Mouse (Mus musculus) CH12.LX (cell line): Measurements from ENCODE around the gene Pphln1. TPM values are rescaled to one million over a fixed set of nuclear protein-coding genes. Genes with fewer than 3 reads are reported as not detected.

ENCODE experiments used
- DNase-seq: peaks from one replicate; pipeline ENCODE4 v3.0.0-alpha.2; 2013; ENCODE audit errors: extremely low read depth
- H3K27ac ChIP-seq: 2 replicates; pipeline ENCODE4 v1.5.1; 2012; ENCODE audit warnings: low read depth, mild to moderate bottlenecking, control low read depth, moderate library complexity; ENCODE audit not compliant: insufficient read depth
- H3K27me3 ChIP-seq: replicated peaks from 2 replicates; pipeline ENCODE3; 2012; ENCODE audit warnings: inconsistent platforms
- H3K36me3 ChIP-seq, 2 experiments: replicated peaks in 1 of 2; 2 replicates each; pipeline versions ENCODE3 to v1.6.1; 2012; ENCODE audit warnings: inconsistent platforms in 1 of 2, low read length in 1 of 2, mild to moderate bottlenecking in 1 of 2, mixed read lengths in 1 of 2, moderate library complexity in 1 of 2; ENCODE audit not compliant: control insufficient read depth in 1 of 2, insufficient read depth in 1 of 2
- H3K4me1 ChIP-seq, 2 experiments: 2 replicates each; pipeline ENCODE4 v1.6.1; 2012; ENCODE audit warnings: inconsistent platforms in 1 of 2, moderate library complexity in 1 of 2; ENCODE audit not compliant: insufficient read depth in 2 of 2, control insufficient read depth in 1 of 2
- H3K4me2 ChIP-seq: 2 replicates; pipeline ENCODE4 v1.6.1; 2012; ENCODE audit warnings: low read depth, mild to moderate bottlenecking, control low read depth; ENCODE audit not compliant: poor library complexity, insufficient read depth, severe bottlenecking
- H3K4me3 ChIP-seq, 3 experiments: fragments of 150-350 bp in 1 of 3; sonication (generic) in 1 of 3; replicated peaks in 1 of 3; 2 replicates each; pipeline versions ENCODE3 to v1.5.1; 2011 to 2012; ENCODE audit warnings: low read depth in 2 of 3, low read length in 2 of 3, mild to moderate bottlenecking in 2 of 3, moderate library complexity in 2 of 3, control low read depth in 1 of 3, improper control_type of control experiment in 1 of 3, inconsistent platforms in 1 of 3, mixed read lengths in 1 of 3; ENCODE audit not compliant: poor library complexity in 1 of 3
- H3K79me2 ChIP-seq: replicated peaks from 2 replicates; pipeline ENCODE4 v1.6.1; 2012; ENCODE audit warnings: mild to moderate bottlenecking, moderate library complexity; ENCODE audit not compliant: control insufficient read depth, poor library complexity, insufficient read depth, severe bottlenecking; ENCODE audit errors: extremely low read depth
- H3K9ac ChIP-seq: 2 replicates; pipeline ENCODE4 v1.6.1; 2012; ENCODE audit warnings: low read depth, mild to moderate bottlenecking, control low read depth, moderate library complexity; ENCODE audit not compliant: insufficient read depth
- H3K9me3 ChIP-seq: replicated peaks from 2 replicates; pipeline ENCODE3; 2012; ENCODE audit warnings: low read length, inconsistent platforms, mixed read lengths
- BHLHE40 ChIP-seq: IDR thresholded peaks from 2 replicates; pipeline ENCODE4 v1.6.1; 2011; ENCODE audit warnings: mild to moderate bottlenecking, low read depth, low read length, improper control_type of control experiment
- CHD1 ChIP-seq: IDR thresholded peaks from 2 replicates; pipeline ENCODE4 v1.6.1; 2012; ENCODE audit warnings: low read depth, low read length, improper control_type of control experiment, inconsistent platforms
- CHD2 ChIP-seq: IDR thresholded peaks from 2 replicates; pipeline ENCODE4 v1.6.1; 2011; ENCODE audit warnings: low read length, improper control_type of control experiment
- CTCF ChIP-seq, 2 experiments: IDR thresholded peaks in 1 of 2; conservative IDR thresholded peaks in 1 of 2; 2 replicates each; pipeline ENCODE4 v1.5.1; 2011 to 2012; ENCODE audit warnings: low read depth in 2 of 2, low read length in 2 of 2, improper control_type of control experiment in 1 of 2, inconsistent platforms in 1 of 2, mild to moderate bottlenecking in 1 of 2, moderate library complexity in 1 of 2
- E2F4 ChIP-seq: IDR thresholded peaks from 2 replicates; pipeline ENCODE4 v1.6.1; 2011; ENCODE audit warnings: low read depth, low read length, improper control_type of control experiment; ENCODE audit not compliant: insufficient replicate concordance
- ELF1 ChIP-seq: IDR thresholded peaks from 2 replicates; pipeline ENCODE4 v1.6.1; 2014; ENCODE audit warnings: low read depth, mild to moderate bottlenecking, inconsistent platforms, low read length, improper control_type of control experiment
- EP300 ChIP-seq: IDR thresholded peaks from 2 replicates; pipeline ENCODE4 v1.6.1; 2011; ENCODE audit warnings: low read length, improper control_type of control experiment
- ETS1 ChIP-seq: conservative IDR thresholded peaks from 2 replicates; pipeline ENCODE4 v1.6.1; 2012; ENCODE audit warnings: low read depth, mild to moderate bottlenecking, inconsistent platforms, low read length, improper control_type of control experiment, moderate library complexity
- GABPA ChIP-seq: IDR thresholded peaks from 2 replicates; pipeline ENCODE4 v1.6.1; 2012; ENCODE audit warnings: low read depth, low read length, improper control_type of control experiment, inconsistent platforms; ENCODE audit not compliant: insufficient replicate concordance
- HCFC1 ChIP-seq: IDR thresholded peaks from 2 replicates; pipeline ENCODE4 v1.6.1; 2012; ENCODE audit warnings: low read depth, mild to moderate bottlenecking, inconsistent platforms, low read length, improper control_type of control experiment
- IRF4 ChIP-seq: IDR thresholded peaks from 2 replicates; pipeline ENCODE4 v1.6.1; 2014; ENCODE audit warnings: low read depth, mild to moderate bottlenecking, inconsistent platforms, low read length, improper control_type of control experiment
- JUN ChIP-seq: IDR thresholded peaks from 2 replicates; pipeline ENCODE4 v1.6.1; 2011; ENCODE audit warnings: low read depth, mild to moderate bottlenecking, low read length, improper control_type of control experiment, moderate library complexity; ENCODE audit not compliant: insufficient read depth
- JUND ChIP-seq: conservative IDR thresholded peaks from 2 replicates; pipeline ENCODE4 v1.6.1; 2011; ENCODE audit warnings: low read depth, low read length, improper control_type of control experiment
- KAT2A ChIP-seq: IDR thresholded peaks from 2 replicates; pipeline ENCODE4 v1.6.1; 2012; ENCODE audit warnings: low read length, improper control_type of control experiment, inconsistent platforms; ENCODE audit not compliant: insufficient replicate concordance
- MAFK ChIP-seq: IDR thresholded peaks from 2 replicates; pipeline ENCODE4 v1.6.1; 2011; ENCODE audit warnings: low read length, improper control_type of control experiment; ENCODE audit not compliant: insufficient replicate concordance
- MAX ChIP-seq: IDR thresholded peaks from 2 replicates; pipeline ENCODE4 v1.6.1; 2011; ENCODE audit warnings: low read length, improper control_type of control experiment
- MAZ ChIP-seq: IDR thresholded peaks from 2 replicates; pipeline ENCODE4 v1.6.1; 2012; ENCODE audit warnings: low read depth, mild to moderate bottlenecking, inconsistent platforms, low read length, improper control_type of control experiment, moderate library complexity
- MEF2A ChIP-seq: IDR thresholded peaks from 2 replicates; pipeline ENCODE4 v1.6.1; 2014; ENCODE audit warnings: low read depth, mild to moderate bottlenecking, inconsistent platforms, low read length, improper control_type of control experiment, borderline replicate concordance
- MXI1 ChIP-seq: IDR thresholded peaks from 2 replicates; pipeline ENCODE4 v1.6.1; 2011; ENCODE audit warnings: mild to moderate bottlenecking, low read depth, low read length, improper control_type of control experiment
- MYC ChIP-seq: IDR thresholded peaks from 2 replicates; pipeline ENCODE4 v1.6.1; 2011; ENCODE audit warnings: low read depth, mild to moderate bottlenecking, improper control_type of control experiment, low read length
- NELFE ChIP-seq: IDR thresholded peaks from 2 replicates; pipeline ENCODE4 v1.6.1; 2011; ENCODE audit warnings: low read depth, low read length, improper control_type of control experiment
- NRF1 ChIP-seq: IDR thresholded peaks from 2 replicates; pipeline ENCODE4 v1.6.1; 2014; ENCODE audit warnings: low read depth, mild to moderate bottlenecking, inconsistent platforms, low read length, improper control_type of control experiment, moderate library complexity
- PAX5 ChIP-seq: IDR thresholded peaks from 2 replicates; pipeline ENCODE4 v1.6.1; 2012; ENCODE audit warnings: low read length, inconsistent platforms, mixed read lengths
- POLR2A ChIP-seq: IDR thresholded peaks from 2 replicates; pipeline ENCODE4 v1.6.1; 2011; ENCODE audit warnings: low read depth, mild to moderate bottlenecking, improper control_type of control experiment, low read length
- POLR2AphosphoS2 ChIP-seq: IDR thresholded peaks from 2 replicates; pipeline ENCODE4 v1.6.1; 2011; ENCODE audit warnings: low read depth, low read length, improper control_type of control experiment
- RAD21 ChIP-seq: IDR thresholded peaks from 2 replicates; pipeline ENCODE4 v1.6.1; 2011; ENCODE audit warnings: low read depth, mild to moderate bottlenecking, low read length, improper control_type of control experiment, moderate library complexity
- RCOR1 ChIP-seq: conservative IDR thresholded peaks from 2 replicates; pipeline ENCODE4 v1.6.1; 2012; ENCODE audit warnings: low read depth, mild to moderate bottlenecking, inconsistent platforms, low read length, improper control_type of control experiment
- SIN3A ChIP-seq: IDR thresholded peaks from 2 replicates; pipeline ENCODE4 v1.6.1; 2012; ENCODE audit warnings: low read length, improper control_type of control experiment, inconsistent platforms
- SMC3 ChIP-seq: IDR thresholded peaks from 2 replicates; pipeline ENCODE4 v1.6.1; 2011; ENCODE audit warnings: low read depth, low read length, improper control_type of control experiment
- TBP ChIP-seq: conservative IDR thresholded peaks from 2 replicates; pipeline ENCODE4 v1.6.1; 2011; ENCODE audit warnings: low read depth, low read length, improper control_type of control experiment
- TCF12 ChIP-seq: IDR thresholded peaks from 2 replicates; pipeline ENCODE4 v1.6.1; 2014; ENCODE audit warnings: low read depth, mild to moderate bottlenecking, inconsistent platforms, low read length, improper control_type of control experiment
- UBTF ChIP-seq: IDR thresholded peaks from 2 replicates; pipeline ENCODE4 v1.6.1; 2012; ENCODE audit warnings: low read depth, mild to moderate bottlenecking, inconsistent platforms, low read length, improper control_type of control experiment, moderate library complexity
- USF1 ChIP-seq: IDR thresholded peaks from 2 replicates; pipeline ENCODE4 v1.6.1; 2014; ENCODE audit warnings: low read depth, mild to moderate bottlenecking, inconsistent platforms, low read length, improper control_type of control experiment
- USF2 ChIP-seq: conservative IDR thresholded peaks from 2 replicates; pipeline ENCODE4 v1.6.1; 2011; ENCODE audit warnings: low read depth, low read length, improper control_type of control experiment
- ZC3H11A ChIP-seq: IDR thresholded peaks from 2 replicates; pipeline ENCODE4 v1.6.1; 2012; ENCODE audit warnings: low read depth, mild to moderate bottlenecking, inconsistent platforms, low read length, improper control_type of control experiment
- ZKSCAN1 ChIP-seq: IDR thresholded peaks from 2 replicates; pipeline ENCODE4 v1.6.1; 2012; ENCODE audit warnings: low read depth, inconsistent platforms, low read length, improper control_type of control experiment, borderline replicate concordance
- ZMIZ1 ChIP-seq: IDR thresholded peaks from 2 replicates; pipeline ENCODE4 v1.6.1; 2012; ENCODE audit warnings: low read depth, mild to moderate bottlenecking, inconsistent platforms, low read length, improper control_type of control experiment
- ZNF384 ChIP-seq: IDR thresholded peaks from 2 replicates; pipeline ENCODE4 v1.6.1; 2012; ENCODE audit warnings: low read depth, low read length, improper control_type of control experiment, inconsistent platforms
- dilution Hi-C: fragments of 300-500 bp; cut with MboI; formaldehyde crosslinking; loops from 2 replicates; pipeline ENCODE4 v1.14.3; 2020; ENCODE audit warnings: low sequenced_read_pairs; ENCODE audit not compliant: extremely low pct_unique_long_range_greater_than_20kb, extremely low pct_ligation_motif_present
- in situ Hi-C: fragments of 300-500 bp; cut with MboI; formaldehyde crosslinking; loops from 3 replicates; pipeline ENCODE4 v1.14.3; 2019; ENCODE audit warnings: low sequenced_read_pairs, low pct_ligation_motif_present, low pct_unique_long_range_greater_than_20kb, mixed read lengths
- polyA plus RNA-seq: library from polyadenylated mRNA; unstranded; fragments of >175 nt; gene quantifications from 2 replicates; pipeline ENCODE4 v1.2.1, GENCODE M21; 2012; ENCODE audit warnings: low read depth; ENCODE audit not compliant: insufficient read length
- total RNA-seq, 2 experiments: library from RNA; depleted of rRNA; stranded (reverse); fragments of 300-350 nt in 1 of 2; fragments of >200 nt in 1 of 2; gene quantifications; 2 replicates each; pipeline ENCODE4 v1.2.3; 2012 to 2014

Pphln1 gene
- total RNA-seq (2012; rRNA removed) = 22.9 and 27.9 TPM in 2 replicates
- total RNA-seq (2014; rRNA removed) = 63.9 and 69.0 TPM in 2 replicates
- polyA plus RNA-seq = 59.3 and 59.9 TPM in 2 replicates

DNA sequence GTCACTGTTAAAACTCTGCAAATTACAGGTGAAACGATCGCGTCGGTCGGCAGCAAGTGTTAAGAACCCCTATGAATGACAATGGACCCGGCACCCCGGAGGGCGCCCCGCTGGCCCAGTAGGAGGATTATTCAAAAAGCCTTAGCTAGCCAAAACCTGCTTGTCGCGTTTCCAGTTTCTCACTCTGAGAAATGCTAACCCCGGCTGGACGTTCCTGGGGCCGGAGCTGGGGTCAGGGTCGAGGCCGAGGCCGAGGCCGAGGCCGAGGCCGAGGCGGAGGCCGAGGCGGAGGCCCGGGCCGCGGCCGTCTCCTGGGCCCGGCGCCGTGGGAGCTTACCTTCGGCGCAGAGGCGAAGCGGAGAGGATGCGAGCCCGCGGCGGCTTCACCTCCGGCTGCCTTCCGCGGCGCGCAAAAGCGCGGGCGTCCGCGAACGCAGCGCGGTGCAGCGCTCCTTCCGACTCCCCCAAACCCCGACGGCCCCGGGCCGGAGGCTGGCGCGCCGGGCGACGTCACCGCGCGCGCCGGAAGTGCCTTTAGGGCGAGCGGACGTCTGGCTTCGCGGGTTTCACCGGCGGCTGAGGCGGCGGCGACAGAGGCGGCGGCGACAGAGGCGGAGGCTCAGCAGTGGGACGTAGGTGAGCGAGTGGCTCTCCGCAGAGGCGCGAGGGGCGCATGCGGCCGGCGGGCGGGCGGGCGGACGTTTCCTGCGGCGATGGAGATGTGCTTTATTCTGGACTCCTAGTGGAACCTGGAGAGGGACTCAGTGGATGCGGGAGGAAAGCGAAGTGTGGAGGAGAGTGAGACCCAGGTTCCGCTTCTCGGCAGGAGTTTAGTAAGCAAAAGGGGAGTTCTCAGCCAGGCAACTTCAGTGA lies at the start of gene Pphln1, which contains the start of gene Zcrb1:
Gene Pphln1, plus strand, starts transcription at position 525 of the 873 bp plus-strand sequence.
Gene Zcrb1, minus strand, starts transcription at position 509 of the 873 bp plus-strand sequence.
- DNase-seq = peak; percentile 71
- Histone ChIP-seq H3K4me3 (peak within 1 kb of the TSS; percentile 79 to 98 (median 94)), H3K27ac (peak within 1 kb of the TSS; percentile 73), H3K9me3 (no peaks in the 10 kb centered on the region), H3K4me1 (peaks cover 0 to 40% of the 10 kb centered on the region in 2 experiments; a peak in 2 of 4 replicates), H3K27me3 (no peaks in the 10 kb centered on the region), H3K9ac (peak within 1 kb of the TSS; percentile 98), H3K4me2 (peak within 1 kb of the TSS; percentile 97), H3K36me3 (peaks cover 15 to 39% of the 10 kb centered on the region in 2 experiments), H3K79me2 (peaks cover 63% of the 10 kb centered on the region)
- dilution Hi-C loops (no loop called here), in situ Hi-C loops (no loop called here)
- TF ChIP-seq CHD1 (no peak), E2F4 (no peak), SIN3A (peak; percentile 68), JUN (no peak), ZKSCAN1 (no peak), POLR2AphosphoS2 (peak; percentile 71; the same call in 1 of the 2 replicates), TCF12 (peak; percentile 81), ZNF384 (no peak), RAD21 (no peak), NRF1 (peak; percentile 71), MXI1 (0 out of 2 replicates have a peak, but pooled peaks have one; percentile 30), HCFC1 (peak; percentile 87), IRF4 (0 out of 2 replicates have a peak, but pooled peaks have one; percentile 36), MEF2A (0 out of 2 replicates have a peak, but pooled peaks have one; percentile 11), MAX (no peak), UBTF (peak; percentile 79), EP300 (no peak), GABPA (no peak; the same call in 1 of the 2 replicates), POLR2A (peak; percentile 94), NELFE (peak; percentile 83), USF1 (no peak), TBP (0 out of 2 replicates have a peak, but pooled peaks have one; percentile 22), ETS1 (no peak), CTCF (conservative IDR thresholded peaks at IDR 0.05 in 1 of 2, IDR thresholded peaks at IDR 0.05 in 1 of 2; ENCODE audit: low read depth in 2 of 2, low read length in 2 of 2) (no peak), MAFK (no peak), CHD2 (no peak; the same call in 1 of the 2 replicates), ELF1 (peak; percentile 94), ZC3H11A (no peak), MYC (no peak), ZMIZ1 (peak; percentile 78), JUND (no peak), BHLHE40 (no peak), MAZ (no peak), PAX5 (no peak), USF2 (no peak), RCOR1 (no peak), SMC3 (no peak), KAT2A (peak; percentile 84; the same call in 1 of the 2 replicates)
